Mouse (Mus musculus): ENCODE data around the gene Spc25. TPM values are rescaled to one million over a fixed set of nuclear protein-coding genes. Genes with fewer than 3 reads are reported as not detected.

The Spc25 gene
- 205 and 216 TPM in 2 replicates for polyA plus RNA-seq (2015; fragmentation: Nextera tagmentation; extraction: Ambion mirVana)

DNA sequence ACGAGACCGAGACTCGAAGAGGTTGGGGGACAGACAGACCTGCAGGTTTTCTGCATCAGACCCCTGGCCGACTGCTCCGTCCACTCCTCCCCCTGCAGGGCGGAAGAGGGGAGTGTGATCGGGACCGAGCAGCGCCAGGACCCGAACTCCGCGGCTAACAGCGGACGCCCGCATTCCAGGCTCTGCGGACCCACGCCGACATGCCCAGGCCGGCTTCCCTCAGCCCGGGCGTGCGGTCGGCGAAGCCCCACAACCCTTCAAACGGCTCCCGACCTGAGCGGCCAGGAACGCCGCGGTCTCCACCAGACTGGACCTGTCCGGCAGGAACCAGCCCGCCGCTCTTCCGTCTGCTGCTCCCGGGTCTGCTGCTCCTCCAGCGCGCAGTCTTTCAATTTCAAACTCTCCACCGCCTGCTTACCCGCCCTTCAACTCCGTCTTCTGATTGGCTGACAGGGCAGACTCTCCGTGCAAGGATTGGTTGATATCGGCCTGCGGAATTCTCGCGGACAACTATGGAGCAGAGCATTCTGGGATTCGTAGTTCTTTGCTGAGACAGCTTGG is at the start of gene Spc25:
Gene Spc25, minus strand, starts transcription at position 404 of the 561 bp plus-strand sequence.
- peak; percentile 93 for DNase-seq (ENCODE audit: low spot score)

GRCm38 (mm10) chr2:69248221-69248755 is 42.3 kb upstream of the Spc25 start:
- no peak for DNase-seq (ENCODE audit: low spot score)

- DNase-seq (ENCODE audit: low spot score) = no peak
Measured at GRCm38 (mm10) chr2:69247081-69247480, 41.1 kb upstream of the Spc25 start.

DNA sequence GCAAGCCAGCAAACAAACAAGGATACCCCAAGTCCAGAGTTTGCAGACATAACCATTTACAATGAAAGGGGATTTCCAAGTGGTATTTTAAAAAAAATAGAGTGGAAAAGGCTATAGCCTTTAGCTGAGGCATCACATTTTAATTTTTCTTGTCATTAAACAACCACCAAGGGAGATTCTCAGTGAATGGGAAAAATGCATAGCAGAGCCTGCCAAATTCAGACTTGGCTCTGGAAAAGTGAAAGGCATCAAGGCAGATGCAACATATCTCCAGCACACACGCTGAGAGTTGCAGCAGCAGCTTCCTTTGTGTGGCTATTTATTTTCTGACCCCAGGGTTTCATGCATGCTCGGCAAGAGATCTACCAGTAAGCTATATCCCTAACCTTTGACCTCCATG is 38.9 kb upstream of the Spc25 start:
- no peak for DNase-seq (ENCODE audit: low spot score)

GRCm38 (mm10) chr2:69239315-69239714 is 33.3 kb upstream of the Spc25 start:
- no peak for DNase-seq (ENCODE audit: low spot score)

DNA sequence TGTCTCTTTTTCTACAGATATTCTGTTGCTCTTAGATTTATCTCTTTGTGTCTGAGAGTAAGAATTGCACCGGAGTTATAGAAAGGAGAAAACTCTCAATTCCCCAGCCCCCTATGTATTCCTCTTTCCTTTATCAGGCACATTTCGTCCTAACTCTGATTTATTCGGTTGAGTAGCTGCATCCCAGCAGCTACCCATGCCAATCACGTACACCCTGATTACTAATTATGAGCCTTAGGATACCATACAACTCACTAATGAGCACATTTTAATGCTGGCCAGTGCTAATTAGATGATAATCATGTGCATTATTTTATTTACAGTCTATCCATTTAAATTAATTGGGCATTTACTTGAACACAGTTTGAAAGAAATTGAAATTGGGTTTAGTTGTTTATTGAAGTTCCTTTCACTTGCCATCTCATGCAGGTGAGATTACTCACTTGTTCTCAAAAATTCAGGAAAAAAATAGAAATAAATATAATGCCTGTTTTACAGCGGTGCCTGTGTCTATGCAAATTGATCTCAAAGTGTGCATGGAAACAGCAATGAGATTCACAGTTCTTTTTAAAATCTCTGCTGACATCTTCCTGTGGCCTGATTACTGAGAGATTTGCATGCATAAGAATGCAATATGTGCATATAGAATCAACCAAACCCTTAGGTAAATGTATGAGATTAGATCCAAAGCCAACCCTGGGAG is 29.1 kb upstream of the Spc25 start:
- no peak for DNase-seq (ENCODE audit: low spot score)

GRCm38 (mm10) chr2:69232101-69232500 is 26.1 kb upstream of the Spc25 start:
- no peak for DNase-seq (ENCODE audit: low spot score)

DNA sequence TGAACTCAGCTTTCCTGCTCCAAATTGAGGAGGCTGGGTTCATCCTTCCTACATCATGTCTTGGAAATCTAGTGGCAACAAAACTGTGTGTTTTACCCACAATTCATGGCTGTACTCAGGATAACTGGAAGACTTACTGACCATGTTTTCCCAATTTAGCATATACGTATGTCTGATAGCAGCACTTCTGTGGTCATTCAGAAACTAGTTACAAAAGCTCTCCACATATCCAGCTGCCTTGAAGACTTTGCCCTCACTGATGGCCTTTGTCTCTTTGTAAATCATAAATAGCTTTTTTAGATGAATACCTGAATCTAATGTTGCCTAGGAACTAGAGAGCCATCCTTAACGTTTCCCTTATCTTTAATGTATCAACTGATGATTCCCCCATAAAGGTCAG is 24.1 kb upstream of the Spc25 start:
- DNase-seq (ENCODE audit: low spot score) = no peak

DNA sequence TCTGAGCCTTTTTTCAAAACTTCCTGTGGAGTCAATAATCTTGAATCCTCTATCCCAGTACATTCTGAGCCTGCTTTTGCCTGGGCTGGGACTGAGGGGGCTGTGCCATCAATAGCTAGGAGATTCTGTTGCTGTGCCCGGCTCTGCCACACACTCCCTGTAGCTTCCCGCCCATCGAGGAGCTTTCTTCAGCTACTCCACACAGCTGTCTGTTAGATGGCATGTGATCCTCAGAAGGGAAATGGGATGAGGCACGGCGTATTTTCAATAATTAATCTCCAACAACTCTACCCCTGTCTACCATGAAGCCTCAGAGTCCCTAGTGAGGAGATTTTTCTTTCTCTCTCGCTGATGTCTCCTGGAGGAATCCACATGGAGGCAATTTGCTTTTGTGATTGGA is 22.6 kb upstream of the Spc25 start:
- DNase-seq (ENCODE audit: low spot score) = no peak

- no peak for DNase-seq (ENCODE audit: low spot score)
Measured at GRCm38 (mm10) chr2:69226876-69227275, 20.9 kb upstream of the Spc25 start.

DNA sequence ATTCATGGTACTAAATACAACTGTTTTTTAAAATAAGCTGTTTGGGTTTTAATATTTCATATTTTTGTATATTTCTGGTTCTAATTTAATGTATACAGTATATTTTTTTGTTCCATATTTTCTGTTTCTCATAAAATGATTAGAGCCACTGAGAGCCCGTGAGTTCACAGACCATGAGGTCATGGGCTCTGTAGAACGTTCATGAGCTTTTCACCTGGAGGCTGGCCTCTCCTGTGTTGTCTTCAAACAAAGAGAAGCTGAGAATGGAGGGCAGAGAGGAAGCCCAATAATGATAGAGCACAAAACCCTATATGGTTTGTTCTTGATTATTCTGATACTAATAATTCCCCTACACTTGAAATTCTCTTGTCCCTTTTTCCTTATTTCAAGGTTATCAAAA is 18.7 kb upstream of the Spc25 start:
- DNase-seq (ENCODE audit: low spot score) = no peak

DNA sequence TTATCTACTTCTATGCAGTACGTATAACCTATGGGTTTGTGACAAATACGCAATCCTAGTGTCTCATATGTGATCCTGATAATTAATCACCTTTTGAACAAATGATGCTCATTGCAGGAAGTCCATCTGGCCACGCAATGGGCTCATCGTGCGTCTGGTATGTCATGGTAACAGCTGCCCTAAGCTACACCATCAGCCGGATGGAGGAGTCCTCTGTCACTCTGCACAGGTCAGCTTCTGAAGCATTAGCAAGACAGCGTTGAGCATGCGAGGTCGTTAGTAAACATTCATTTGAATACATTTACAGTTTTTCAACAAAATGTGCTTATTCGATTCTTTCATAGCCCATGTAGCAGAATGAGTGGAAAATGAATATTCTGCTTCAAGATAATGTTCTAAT is 16.8 kb upstream of the Spc25 start:
- DNase-seq (ENCODE audit: low spot score) = no peak

DNA sequence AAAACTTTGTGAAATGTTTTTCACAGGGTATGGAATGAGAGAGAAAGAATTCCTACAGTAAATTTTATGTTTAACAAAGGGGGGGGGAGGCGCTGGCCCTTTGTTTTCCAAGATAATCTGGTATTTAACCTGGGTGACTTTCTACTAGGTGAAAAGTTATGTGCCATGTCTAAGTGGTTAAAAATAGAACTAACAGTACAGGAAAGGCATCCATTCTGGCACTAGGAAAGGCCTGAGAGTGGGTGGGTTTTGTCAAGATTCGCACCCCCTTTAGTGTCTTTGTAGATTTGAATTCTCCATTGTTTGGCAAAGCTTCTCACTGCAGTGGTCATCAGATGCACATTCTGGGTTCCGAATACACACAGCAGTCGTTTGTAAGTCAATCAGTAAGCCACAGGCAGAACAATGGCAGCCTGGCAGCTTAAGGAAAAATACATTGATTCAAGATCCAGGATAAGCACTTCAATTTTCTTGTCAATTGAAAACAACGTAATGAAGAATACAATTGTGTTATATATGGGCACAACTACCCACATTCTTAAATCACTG is 15.9 kb upstream of the Spc25 start:
- no peak for DNase-seq (ENCODE audit: low spot score)

GRCm38 (mm10) chr2:69215242-69215641 is 9.2 kb upstream of the Spc25 start:
- DNase-seq (ENCODE audit: low spot score) = no peak

GRCm38 (mm10) chr2:69212652-69213051 is 6.7 kb upstream of the Spc25 start:
- no peak for DNase-seq (ENCODE audit: low spot score)

- no peak for DNase-seq (ENCODE audit: low spot score)
Measured at GRCm38 (mm10) chr2:69210773-69211172, 4.8 kb upstream of the Spc25 start, which contains the start of gene G6pc2. Gene G6pc2, plus strand, starts transcription at chr2:69211073.

GRCm38 (mm10) chr2:69209684-69210083 is 3.7 kb upstream of the Spc25 start:
- no peak for DNase-seq (ENCODE audit: low spot score)

DNA sequence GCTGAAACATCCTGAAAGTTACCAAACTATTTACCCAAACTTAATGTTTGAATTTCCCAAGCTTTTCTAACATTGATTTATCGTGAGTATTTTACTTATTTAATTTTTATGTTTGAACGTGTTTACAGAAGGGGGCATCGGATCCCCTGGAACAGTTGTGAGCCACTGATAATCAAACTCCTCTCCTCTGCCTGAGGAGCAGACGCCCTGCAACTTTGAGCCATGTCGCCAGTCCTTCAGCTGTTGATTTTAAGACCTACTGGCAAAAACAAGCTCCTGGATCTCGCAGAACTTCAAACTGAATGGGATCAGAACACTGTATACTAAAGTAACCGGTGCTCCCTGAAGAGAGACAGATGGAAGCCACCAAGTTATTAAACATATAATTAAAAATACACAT is 529 bp upstream of the Spc25 start:
- no peak for DNase-seq (ENCODE audit: low spot score)

DNA sequence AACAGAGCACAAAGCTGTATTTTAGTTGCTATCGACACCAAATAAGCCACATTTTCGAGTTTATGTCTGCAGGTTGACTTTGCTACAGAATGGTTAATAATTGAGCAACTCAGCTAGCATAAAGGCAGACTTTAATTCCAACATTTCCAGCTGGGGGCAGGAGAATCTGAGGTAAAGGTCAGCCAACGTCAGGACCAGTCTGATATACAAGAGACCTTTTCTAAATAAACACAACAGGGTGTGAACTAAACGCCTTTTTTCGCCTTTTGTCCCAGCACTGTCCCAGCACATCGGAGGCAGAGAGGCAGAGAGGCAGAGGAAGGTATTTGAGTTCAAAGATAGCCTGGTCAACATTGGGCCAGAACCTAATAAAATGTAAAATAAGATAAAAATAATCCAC is 809 bp downstream of the Spc25 start:
- no peak for DNase-seq (ENCODE audit: low spot score)

DNA sequence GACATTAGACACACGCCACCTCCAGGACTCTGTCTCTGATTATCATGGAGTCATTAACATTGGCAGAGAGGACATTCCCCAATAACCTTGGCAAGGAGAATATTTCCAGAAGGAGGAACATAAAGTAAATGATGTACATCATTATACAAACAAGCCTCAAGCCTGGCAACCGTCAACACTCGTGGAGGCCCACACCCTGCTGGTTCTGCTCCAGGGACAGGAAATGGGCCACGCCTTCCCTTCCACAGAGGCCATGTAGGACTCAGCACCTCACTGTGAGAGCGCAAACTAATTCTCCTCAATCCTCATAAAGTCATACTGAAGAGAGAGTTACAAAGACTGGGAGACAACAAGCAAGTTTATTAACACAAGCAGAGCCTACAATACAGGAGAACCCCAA is 12.4 kb downstream of the Spc25 start:
- no peak for DNase-seq (ENCODE audit: low spot score)

DNA sequence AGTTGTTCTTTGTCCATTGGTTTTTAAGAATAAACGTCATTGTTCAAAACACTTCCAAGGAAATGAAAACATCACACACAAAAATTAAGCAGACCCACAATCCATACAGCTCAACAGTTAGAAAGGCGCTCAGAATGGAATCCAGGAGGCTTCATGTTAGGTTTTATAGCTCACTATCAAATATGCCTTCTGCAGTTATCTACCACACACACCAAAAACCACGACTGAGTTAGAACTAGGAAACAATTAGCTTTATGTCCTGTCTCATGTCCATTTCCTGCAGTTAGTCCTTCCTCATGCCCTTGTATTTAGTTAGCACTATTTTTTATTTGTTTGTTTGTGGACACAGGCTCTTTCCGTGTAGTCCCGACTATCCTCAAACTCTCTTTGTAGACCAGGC is 14.9 kb downstream of the Spc25 start:
- DNase-seq (ENCODE audit: low spot score) = no peak

- no peak for DNase-seq (ENCODE audit: low spot score)
Measured at GRCm38 (mm10) chr2:69189222-69189621, 16.8 kb downstream of the Spc25 start.

- no peak for DNase-seq (ENCODE audit: low spot score)
Measured at GRCm38 (mm10) chr2:69188732-69189131, 17.3 kb downstream of the Spc25 start.
